Mouse (Mus musculus): Measurements from ENCODE around the gene 1190005I06Rik. TPM values are rescaled to one million over a fixed set of nuclear protein-coding genes. Genes with fewer than 3 reads are reported as not detected.

1190005I06Rik gene
- 10 to 100 TPM in 1 of 2 experiments, 1 to 10 TPM in 1; 9.0 to 13.1 TPM for total RNA-seq (2021)
- long read RNA-seq, transcript 1190005I06Rik-201 (4 exons, 844 nt): major isoform, 9 of 14 reads
- long read RNA-seq, partial matches to known transcripts: 0 of 14 reads
- long read RNA-seq, other reads (novel, unspliced or antisense): 5 of 14 reads

- DNase-seq (ENCODE audit: low spot score in 2 of 2): no peak
Observed at GRCm38 (mm10) chr8:120647532-120647931, at the start of gene 1190005I06Rik. TSS of gene 1190005I06Rik (minus strand) at chr8:120647632.

GRCm38 (mm10) chr8:120696401-120697153 lies 49.1 kb upstream of the 1190005I06Rik start:
- DNase-seq (ENCODE audit: low spot score in 2 of 2): peak in 1 of 2 experiments; percentile 26

- no peak for DNase-seq (ENCODE audit: low spot score in 2 of 2)
Observed at GRCm38 (mm10) chr8:120693861-120694493, 46.5 kb upstream of the 1190005I06Rik start.

- DNase-seq (ENCODE audit: low spot score in 2 of 2): no peak
Observed at GRCm38 (mm10) chr8:120692934-120693333, 45.5 kb upstream of the 1190005I06Rik start.

- DNase-seq (ENCODE audit: low spot score in 2 of 2): no peak
Observed at GRCm38 (mm10) chr8:120688511-120688910, 41.1 kb upstream of the 1190005I06Rik start.

- DNase-seq (ENCODE audit: low spot score in 2 of 2): no peak
Observed at GRCm38 (mm10) chr8:120687786-120688185, 40.4 kb upstream of the 1190005I06Rik start.

GRCm38 (mm10) chr8:120686576-120686975 lies 39.1 kb upstream of the 1190005I06Rik start:
- DNase-seq (ENCODE audit: low spot score in 2 of 2): no peak

- no peak for DNase-seq (ENCODE audit: low spot score in 2 of 2)
Observed at GRCm38 (mm10) chr8:120686051-120686450, 38.6 kb upstream of the 1190005I06Rik start.

- no peak for DNase-seq (ENCODE audit: low spot score in 2 of 2)
Observed at GRCm38 (mm10) chr8:120685591-120685990, 38.2 kb upstream of the 1190005I06Rik start.

GRCm38 (mm10) chr8:120685097-120685496 lies 37.7 kb upstream of the 1190005I06Rik start:
- no peak for DNase-seq (ENCODE audit: low spot score in 2 of 2)

GRCm38 (mm10) chr8:120684082-120684481 lies 36.6 kb upstream of the 1190005I06Rik start:
- no peak for DNase-seq (ENCODE audit: low spot score in 2 of 2)

- DNase-seq (ENCODE audit: low spot score in 2 of 2): peak; percentile 63 to 70
Observed at GRCm38 (mm10) chr8:120683602-120684001, 36.2 kb upstream of the 1190005I06Rik start.

- DNase-seq (ENCODE audit: low spot score in 2 of 2): no peak
Observed at GRCm38 (mm10) chr8:120681113-120681512, 33.7 kb upstream of the 1190005I06Rik start.

GRCm38 (mm10) chr8:120680405-120680804 lies 33.0 kb upstream of the 1190005I06Rik start:
- peak; percentile 59 to 70 for DNase-seq (ENCODE audit: low spot score in 2 of 2)

- DNase-seq (ENCODE audit: low spot score in 2 of 2): no peak
Observed at GRCm38 (mm10) chr8:120679629-120680387, 32.4 kb upstream of the 1190005I06Rik start.

GRCm38 (mm10) chr8:120678447-120678846 lies 31.0 kb upstream of the 1190005I06Rik start:
- peak; percentile 94 to 96 for DNase-seq (ENCODE audit: low spot score in 2 of 2)

GRCm38 (mm10) chr8:120675718-120676117 lies 28.3 kb upstream of the 1190005I06Rik start:
- no peak for DNase-seq (ENCODE audit: low spot score in 2 of 2)

- DNase-seq (ENCODE audit: low spot score in 2 of 2): no peak
Observed at GRCm38 (mm10) chr8:120673298-120673697, 25.9 kb upstream of the 1190005I06Rik start.

- no peak for DNase-seq (ENCODE audit: low spot score in 2 of 2)
Observed at GRCm38 (mm10) chr8:120672626-120673229, 25.3 kb upstream of the 1190005I06Rik start.

GRCm38 (mm10) chr8:120671775-120672174 lies 24.3 kb upstream of the 1190005I06Rik start:
- DNase-seq (ENCODE audit: low spot score in 2 of 2): no peak

- no peak for DNase-seq (ENCODE audit: low spot score in 2 of 2)
Observed at GRCm38 (mm10) chr8:120668374-120668905, 21.0 kb upstream of the 1190005I06Rik start, which contains the start of gene Emc8. TSS of gene Emc8 (minus strand) at chr8:120668573.
